Mouse (Mus musculus) mouse embryonic stem cell (cell line): ENCODE measurements around the gene Uhrf1bp1l.
"Not testable (repeated sequence)": the region's sequence is repeated elsewhere in the genome, so short reads cannot be mapped to it uniquely, and the experiment has no call there.

Source experiments
- in situ Hi-C, 2 experiments: fragments of 300-500 bp; cut with MboI; formaldehyde crosslinking; loops; 1 replicate in 1 of 2; 3 replicates in 1 of 2; pipeline ENCODE4 v1.14.3; 2019 to 2020; ENCODE audit warnings: low sequenced_read_pairs in 2 of 2, low pct_unique_long_range_greater_than_20kb in 1 of 2, mixed read lengths in 1 of 2; ENCODE audit not compliant: unreplicated experiment in 1 of 2

The Uhrf1bp1l gene

GRCm38 (mm10) chr10:89744871-89745665, at the start of gene Uhrf1bp1l:
Gene Uhrf1bp1l (plus strand): TSS chr10:89744991.
- in situ Hi-C loops = no loop called here

- in situ Hi-C loops = no loop called here
These were observed 49.4 kb upstream of the Uhrf1bp1l start for GRCm38 (mm10) chr10:89695194-89695911.

- in situ Hi-C loops = not testable (repeated sequence)
These were observed 48.5 kb upstream of the Uhrf1bp1l start for GRCm38 (mm10) chr10:89696270-89696669.

- in situ Hi-C loops = no loop called here
These were observed 46.8 kb upstream of the Uhrf1bp1l start for GRCm38 (mm10) chr10:89697956-89698355.

- in situ Hi-C loops = no loop called here
These were observed 41.7 kb upstream of the Uhrf1bp1l start for GRCm38 (mm10) chr10:89703042-89703441.

GRCm38 (mm10) chr10:89707397-89707796, 37.4 kb upstream of the Uhrf1bp1l start:
- in situ Hi-C loops = no loop called here

- in situ Hi-C loops = no loop called here
These were observed 36.1 kb upstream of the Uhrf1bp1l start for GRCm38 (mm10) chr10:89708720-89709119.

- in situ Hi-C loops = no loop called here
These were observed 29.9 kb upstream of the Uhrf1bp1l start for GRCm38 (mm10) chr10:89714910-89715309.

GRCm38 (mm10) chr10:89720252-89720651, 24.5 kb upstream of the Uhrf1bp1l start:
- in situ Hi-C loops = no loop called here

- in situ Hi-C loops = no loop called here
These were observed 24.0 kb upstream of the Uhrf1bp1l start for GRCm38 (mm10) chr10:89720796-89721195.

GRCm38 (mm10) chr10:89722247-89723195, 22.3 kb upstream of the Uhrf1bp1l start:
- in situ Hi-C loops = no loop called here

GRCm38 (mm10) chr10:89730386-89730785, 14.4 kb upstream of the Uhrf1bp1l start:
- in situ Hi-C loops = no loop called here

GRCm38 (mm10) chr10:89731341-89731740, 13.4 kb upstream of the Uhrf1bp1l start:
- in situ Hi-C loops = no loop called here

GRCm38 (mm10) chr10:89732001-89732794, 12.6 kb upstream of the Uhrf1bp1l start, which contains the start of gene Actr6:
Gene Actr6 (minus strand): TSS chr10:89732295.
- in situ Hi-C loops = no loop called here

GRCm38 (mm10) chr10:89737092-89737491, 7.7 kb upstream of the Uhrf1bp1l start:
- in situ Hi-C loops = no loop called here

GRCm38 (mm10) chr10:89737887-89738286, 6.9 kb upstream of the Uhrf1bp1l start:
- in situ Hi-C loops = no loop called here

- in situ Hi-C loops = no loop called here
These were observed 6.4 kb upstream of the Uhrf1bp1l start for GRCm38 (mm10) chr10:89738395-89738794.

GRCm38 (mm10) chr10:89739703-89740102, 5.1 kb upstream of the Uhrf1bp1l start:
- in situ Hi-C loops = no loop called here
